Mouse (Mus musculus) MEL (cell line): ENCODE results near the gene Gria1. TPM values are rescaled to one million over a fixed set of nuclear protein-coding genes. Genes with fewer than 3 reads are reported as not detected.

Experiments used
- DNase-seq: peaks from one replicate; pipeline ENCODE4 v3.0.0; 2011; ENCODE audit warnings: low read depth, low spot score
- H3K27ac ChIP-seq: 2 replicates; pipeline ENCODE4 v1.5.1; 2012; ENCODE audit warnings: low read depth, mild to moderate bottlenecking, control low read depth, low read length, moderate library complexity; ENCODE audit not compliant: control insufficient read depth
- H3K27me3 ChIP-seq, 2 experiments: fragments of 150-350 bp in 1 of 2; sonication (generic) in 1 of 2; 2 replicates each; pipeline ENCODE4 v1.6.1; 2012; ENCODE audit warnings: low read length in 2 of 2, mild to moderate bottlenecking in 2 of 2, improper control_type of control experiment in 1 of 2, moderate library complexity in 1 of 2; ENCODE audit not compliant: insufficient read depth in 2 of 2, control insufficient read depth in 1 of 2
- H3K36me3 ChIP-seq, 2 experiments: 2 replicates each; pipeline ENCODE4 v1.6.1; 2012 to 2014; ENCODE audit warnings: low read length in 2 of 2, improper control_type of control experiment in 1 of 2, inconsistent platforms in 1 of 2, mild to moderate bottlenecking in 1 of 2; ENCODE audit not compliant: insufficient read depth in 2 of 2, control insufficient read depth in 1 of 2
- H3K4me1 ChIP-seq, 2 experiments: fragments of 150-350 bp in 1 of 2; sonication (generic) in 1 of 2; 2 replicates each; pipeline ENCODE4 v1.6.1; 2012; ENCODE audit warnings: low read length in 2 of 2, improper control_type of control experiment in 1 of 2, mild to moderate bottlenecking in 1 of 2; ENCODE audit not compliant: insufficient read depth in 2 of 2, control insufficient read depth in 1 of 2
- H3K4me3 ChIP-seq, 2 experiments: fragments of 150-350 bp in 1 of 2; sonication (generic) in 1 of 2; 2 replicates each; pipeline ENCODE4 v1.5.1; 2012; ENCODE audit warnings: low read depth in 2 of 2, low read length in 2 of 2, mild to moderate bottlenecking in 2 of 2, moderate library complexity in 2 of 2, control low read depth in 1 of 2, improper control_type of control experiment in 1 of 2; ENCODE audit not compliant: control insufficient read depth in 1 of 2, insufficient read depth in 1 of 2
- H3K79me2 ChIP-seq: 2 replicates; pipeline ENCODE4 v1.6.1; 2012; ENCODE audit warnings: mild to moderate bottlenecking, low read length, moderate library complexity; ENCODE audit not compliant: control insufficient read depth, poor library complexity, insufficient read depth
- H3K9ac ChIP-seq: 2 replicates; pipeline ENCODE4 v1.6.1; 2012; ENCODE audit warnings: low read depth, mild to moderate bottlenecking, control low read depth, low read length, moderate library complexity; ENCODE audit not compliant: control insufficient read depth, poor library complexity, severe bottlenecking
- H3K9me3 ChIP-seq: fragments of 150-350 bp; sonication (generic); replicated peaks from 2 replicates; pipeline ENCODE4 v1.6.1; 2012; ENCODE audit warnings: mild to moderate bottlenecking, low read length, improper control_type of control experiment, moderate library complexity; ENCODE audit not compliant: insufficient read depth
- E2F4 ChIP-seq: IDR thresholded peaks from 2 replicates; pipeline ENCODE4 v1.6.1; 2011; ENCODE audit warnings: low read depth, low read length, improper control_type of control experiment, borderline replicate concordance
- EP300 ChIP-seq, 2 experiments: IDR thresholded peaks; 2 replicates each; pipeline ENCODE4 v1.6.1; 2011; ENCODE audit warnings: improper control_type of control experiment in 2 of 2, low read length in 2 of 2, low read depth in 1 of 2, mild to moderate bottlenecking in 1 of 2
- ETS1 ChIP-seq: IDR thresholded peaks from 2 replicates; pipeline ENCODE4 v1.6.1; 2012; ENCODE audit warnings: low read depth, mild to moderate bottlenecking, inconsistent platforms, low read length, improper control_type of control experiment, moderate library complexity
- GABPA ChIP-seq: IDR thresholded peaks from 2 replicates; pipeline ENCODE4 v1.6.1; 2012; ENCODE audit warnings: low read depth, mild to moderate bottlenecking, inconsistent platforms, low read length, improper control_type of control experiment, moderate library complexity
- GATA1 ChIP-seq: IDR thresholded peaks from 2 replicates; pipeline ENCODE4 v1.6.1; 2011; ENCODE audit warnings: low read depth, low read length, improper control_type of control experiment
- HCFC1 ChIP-seq: IDR thresholded peaks from 2 replicates; pipeline ENCODE4 v1.6.1; 2012; ENCODE audit warnings: low read depth, mild to moderate bottlenecking, inconsistent platforms, low read length, improper control_type of control experiment, moderate library complexity
- JUND ChIP-seq: IDR thresholded peaks from 2 replicates; pipeline ENCODE4 v1.6.1; 2011; ENCODE audit warnings: low read depth, mild to moderate bottlenecking, improper control_type of control experiment, low read length
- MAZ ChIP-seq: IDR thresholded peaks from 2 replicates; pipeline ENCODE4 v1.6.1; 2012; ENCODE audit warnings: low read depth, mild to moderate bottlenecking, inconsistent platforms, low read length, improper control_type of control experiment
- MEF2A ChIP-seq: IDR thresholded peaks from 2 replicates; pipeline ENCODE4 v1.6.1; 2014; ENCODE audit warnings: low read depth, mild to moderate bottlenecking, inconsistent platforms, low read length, improper control_type of control experiment; ENCODE audit not compliant: poor library complexity, insufficient replicate concordance, severe bottlenecking; ENCODE audit errors: extremely low read depth
- MXI1 ChIP-seq: IDR thresholded peaks from 2 replicates; pipeline ENCODE4 v1.6.1; 2011; ENCODE audit warnings: mild to moderate bottlenecking, low read depth, low read length, improper control_type of control experiment
- MYB ChIP-seq: IDR thresholded peaks from 2 replicates; pipeline ENCODE4 v1.6.1; 2011; ENCODE audit warnings: mild to moderate bottlenecking, low read depth, low read length, improper control_type of control experiment
- MYC ChIP-seq: IDR thresholded peaks from 2 replicates; pipeline ENCODE4 v1.6.1; 2011; ENCODE audit warnings: low read depth, mild to moderate bottlenecking, low read length, improper control_type of control experiment, moderate library complexity
- NRF1 ChIP-seq: IDR thresholded peaks from 2 replicates; pipeline ENCODE4 v1.6.1; 2014; ENCODE audit warnings: low read depth, mild to moderate bottlenecking, inconsistent platforms, low read length, improper control_type of control experiment, moderate library complexity; ENCODE audit not compliant: poor library complexity, insufficient read depth, severe bottlenecking
- POLR2AphosphoS2 ChIP-seq: IDR thresholded peaks from 2 replicates; pipeline ENCODE4 v1.6.1; 2011; ENCODE audit warnings: low read length, improper control_type of control experiment
- TBP ChIP-seq: IDR thresholded peaks from 2 replicates; pipeline ENCODE4 v1.8.0; 2011; ENCODE audit warnings: low read depth, low read length, improper control_type of control experiment
- UBTF ChIP-seq: IDR thresholded peaks from 2 replicates; pipeline ENCODE4 v1.6.1; 2012; ENCODE audit warnings: low read depth, mild to moderate bottlenecking, inconsistent platforms, low read length, improper control_type of control experiment, moderate library complexity, borderline replicate concordance; ENCODE audit not compliant: insufficient read depth
- USF1 ChIP-seq: IDR thresholded peaks from 2 replicates; pipeline ENCODE4 v1.6.1; 2014; ENCODE audit warnings: low read depth, mild to moderate bottlenecking, inconsistent platforms, low read length, improper control_type of control experiment, moderate library complexity
- USF2 ChIP-seq, 2 experiments: IDR thresholded peaks; 2 replicates each; pipeline ENCODE4 v1.6.1; 2011 to 2012; ENCODE audit warnings: improper control_type of control experiment in 2 of 2, low read length in 2 of 2, borderline replicate concordance in 1 of 2, inconsistent platforms in 1 of 2, low read depth in 1 of 2, mild to moderate bottlenecking in 1 of 2; ENCODE audit not compliant: insufficient read depth in 1 of 2
- ZMIZ1 ChIP-seq: IDR thresholded peaks from 2 replicates; pipeline ENCODE4 v1.6.1; 2012; ENCODE audit warnings: low read depth, mild to moderate bottlenecking, inconsistent platforms, low read length, improper control_type of control experiment, moderate library complexity
- polyA plus RNA-seq, 2 experiments: library from polyadenylated mRNA; stranded (reverse) in 1 of 2; unstranded in 1 of 2; fragments of >175 nt in 1 of 2; fragments of >200 nt in 1 of 2; gene quantifications; 2 replicates each; pipeline versions ENCODE4 v1.2.1 to v1.2.4; 2012; ENCODE audit warnings: low replicate concordance in 2 of 2, low read depth in 1 of 2; ENCODE audit not compliant: insufficient read length in 2 of 2, insufficient read depth in 1 of 2, missing spikeins in 1 of 2
- total RNA-seq: library from RNA; depleted of rRNA; stranded (reverse); fragments of 300-350 nt; gene quantifications from 2 replicates; pipeline ENCODE4 v1.2.3, GENCODE M21; 2012

Gria1 gene
- total and polyA plus RNA-seq, 3 experiments = not detected

DNA sequence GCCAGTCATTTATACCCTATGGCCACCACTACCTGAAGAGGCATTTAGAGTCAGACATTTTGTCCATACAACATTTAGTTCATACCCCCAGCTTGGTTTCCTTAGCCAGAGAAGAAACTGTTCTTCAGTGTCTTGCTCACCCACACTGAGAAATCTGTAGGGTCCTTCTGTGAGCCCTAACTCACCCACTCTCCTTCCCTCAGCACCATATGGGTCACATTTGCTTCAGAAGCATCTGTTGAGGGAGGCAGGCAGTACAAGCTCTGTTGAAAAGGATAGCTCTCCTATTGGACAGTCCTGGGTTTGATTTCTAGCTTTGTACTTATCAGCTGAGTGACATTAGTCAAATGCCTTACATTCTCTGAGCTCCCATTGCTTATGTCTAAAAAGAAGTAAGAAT is 196.1 kb downstream of the Gria1 start:
- TF ChIP-seq HCFC1 = no peak
- no peak for TF ChIP-seq GATA1
- TF ChIP-seq ETS1 = no peak
- TF ChIP-seq GABPA = no peak
- TF ChIP-seq USF2 (IDR thresholded peaks at IDR 0.05; ENCODE audit: borderline replicate concordance in 1 of 2, insufficient read depth in 1 of 2, low read depth in 1 of 2, low read length in 2 of 2) = no peak
- no peak for TF ChIP-seq E2F4
- no peak for TF ChIP-seq JUND
- TF ChIP-seq MAZ = no peak
- no peak for TF ChIP-seq TBP
- no peak for TF ChIP-seq MXI1
- no peak for TF ChIP-seq POLR2AphosphoS2
- no peak for TF ChIP-seq NRF1
- no peak for TF ChIP-seq MYB
- no peaks in the 10 kb centered on the region for H3K9me3 ChIP-seq
- H3K4me3 ChIP-seq = no peak overlapping the region
- no peaks in the 10 kb centered on the region for H3K36me3 ChIP-seq
- H3K4me1 ChIP-seq = no peaks in the 10 kb centered on the region
- no peak overlapping the region for H3K9ac ChIP-seq
- DNase-seq = no peak
- H3K27ac ChIP-seq = no peak overlapping the region
- no peaks in the 10 kb centered on the region for H3K27me3 ChIP-seq
- no peaks in the 10 kb centered on the region for H3K79me2 ChIP-seq

DNA sequence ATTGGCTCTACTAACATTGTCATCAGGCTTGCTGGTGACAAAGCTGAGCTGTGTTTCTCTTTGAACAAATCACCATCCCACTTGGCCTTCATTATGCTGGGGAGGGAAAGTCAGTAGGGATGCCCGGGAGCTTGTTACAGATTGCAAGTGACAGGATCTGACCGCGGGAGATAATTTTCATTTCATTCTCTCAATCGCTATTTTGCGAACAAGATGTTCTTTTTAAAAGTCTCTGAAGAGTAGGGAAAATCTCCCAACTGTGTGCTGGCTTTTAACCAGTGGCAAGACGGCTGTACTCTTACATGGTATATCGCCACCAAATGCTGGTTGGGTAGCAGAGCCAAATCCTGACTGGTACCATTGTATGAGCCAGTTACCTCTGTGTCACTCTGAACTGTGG is 202.9 kb downstream of the Gria1 start:
- no peaks in the 10 kb centered on the region for H3K4me1 ChIP-seq
- no peaks in the 10 kb centered on the region for H3K27me3 ChIP-seq
- H3K27ac ChIP-seq = no peak overlapping the region
- no peaks in the 10 kb centered on the region for H3K9me3 ChIP-seq
- no peak overlapping the region for H3K9ac ChIP-seq
- TF ChIP-seq UBTF = no peak
- TF ChIP-seq USF1 = no peak
- no peak for TF ChIP-seq GABPA
- no peak for TF ChIP-seq ZMIZ1
- TF ChIP-seq MYC = no peak
- TF ChIP-seq MEF2A = no peak
- TF ChIP-seq EP300 (IDR thresholded peaks at IDR 0.05; ENCODE audit: low read depth in 1 of 2, low read length in 2 of 2) = no peak
- TF ChIP-seq, all 39 proteins: peak for 0
- H3K4me3 ChIP-seq = no peak overlapping the region
- no peak for DNase-seq
- H3K36me3 ChIP-seq = no peaks in the 10 kb centered on the region
- H3K79me2 ChIP-seq = no peaks in the 10 kb centered on the region
